Mouse (Mus musculus): ENCODE data around the gene Slpi. TPM values are rescaled to one million over a fixed set of nuclear protein-coding genes. Genes with fewer than 3 reads are reported as not detected.

The Slpi gene
- polyA plus RNA-seq, 1 experiment: 9.4 TPM

DNA sequence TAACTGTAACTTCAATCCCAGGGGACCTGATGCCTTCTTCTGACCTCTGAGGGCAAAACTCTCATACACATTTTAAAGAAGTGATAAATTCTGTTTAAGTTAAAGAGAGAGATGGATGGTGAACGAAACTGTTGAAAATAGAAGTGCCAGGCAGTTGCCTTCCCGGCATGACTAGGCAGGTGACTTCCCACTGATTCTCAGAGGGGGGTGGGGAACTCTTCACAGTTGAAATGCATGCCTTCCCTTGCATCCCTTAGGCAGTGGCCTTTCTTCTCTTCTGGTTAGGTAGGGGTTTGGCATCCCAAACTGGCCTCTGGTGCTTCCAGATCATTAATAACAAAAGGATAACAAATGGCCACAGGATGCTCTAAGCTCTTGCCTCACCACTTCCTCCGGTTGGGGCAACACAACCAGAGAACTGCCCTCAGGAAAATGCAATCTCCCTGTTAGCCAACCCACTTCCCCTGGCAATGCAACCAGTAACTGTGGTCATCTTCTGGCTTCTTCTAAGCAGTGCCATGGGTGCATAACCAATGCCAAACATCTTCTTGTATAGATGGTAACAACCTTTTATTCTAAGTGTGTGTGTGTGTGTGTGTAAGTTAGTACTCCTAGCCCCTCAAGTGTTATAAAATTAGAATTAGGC, 16.4 kb downstream of the Slpi start:
- no peak overlapping the region for H3K4me3 ChIP-seq
- no peak for TF ChIP-seq TCF12 (IDR thresholded peaks at IDR 0.05; ENCODE audit: insufficient read depth, poor library complexity, severe bottlenecking)
- no peak for TF ChIP-seq CEBPB (IDR thresholded peaks at IDR 0.05; ENCODE audit: insufficient read depth, poor library complexity, severe bottlenecking)
- no peak for TF ChIP-seq SRF (IDR thresholded peaks at IDR 0.05; ENCODE audit: control insufficient read depth, insufficient read length, low read depth)
- no peak for TF ChIP-seq USF1 (IDR thresholded peaks at IDR 0.05; ENCODE audit: low read depth)
- TF ChIP-seq REST (IDR thresholded peaks at IDR 0.05; ENCODE audit: insufficient read depth, insufficient read length): no peak
- no peaks in the 10 kb centered on the region for H3K79me2 ChIP-seq (ENCODE audit: control insufficient read depth, insufficient read depth)
- H3ac ChIP-seq (ENCODE audit: control insufficient read depth, insufficient read length): no peak overlapping the region
- H3K36me3 ChIP-seq (ENCODE audit: control insufficient read depth, insufficient read depth): no peaks in the 10 kb centered on the region
- H3K27me3 ChIP-seq (ENCODE audit: control insufficient read depth, insufficient read depth, insufficient read length): no peaks in the 10 kb centered on the region
- H3K4me2 ChIP-seq (ENCODE audit: low read depth): peak overlapping the region; percentile 19

DNA sequence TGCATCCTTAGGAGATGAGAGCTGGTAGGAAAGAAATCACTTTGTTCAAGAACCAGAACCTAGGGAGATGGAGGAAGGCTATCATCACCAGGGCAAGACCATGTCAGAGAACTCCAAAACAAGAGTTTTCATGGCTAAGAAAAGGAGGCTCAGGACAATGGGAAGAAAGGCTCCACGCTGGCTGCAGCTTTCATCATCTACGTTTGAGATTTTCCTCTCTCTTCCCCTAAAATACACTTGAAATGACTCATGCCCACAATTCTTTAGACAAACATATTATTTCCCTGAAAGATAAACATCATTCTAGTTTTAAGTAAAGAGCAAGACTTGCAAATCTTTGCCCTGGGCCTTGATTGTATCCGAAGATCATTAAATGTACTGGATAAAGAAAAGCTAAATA, 17.5 kb downstream of the Slpi start:
- TF ChIP-seq MYOD1 (IDR thresholded peaks at IDR 0.05; ENCODE audit: control insufficient read depth in 1 of 3, insufficient read length in 2 of 3, low read depth in 2 of 3) (no peak), CEBPB (IDR thresholded peaks at IDR 0.05; ENCODE audit: insufficient read depth, poor library complexity, severe bottlenecking) (0 out of 2 replicates have a peak, but pooled peaks have one; percentile 37)

DNA sequence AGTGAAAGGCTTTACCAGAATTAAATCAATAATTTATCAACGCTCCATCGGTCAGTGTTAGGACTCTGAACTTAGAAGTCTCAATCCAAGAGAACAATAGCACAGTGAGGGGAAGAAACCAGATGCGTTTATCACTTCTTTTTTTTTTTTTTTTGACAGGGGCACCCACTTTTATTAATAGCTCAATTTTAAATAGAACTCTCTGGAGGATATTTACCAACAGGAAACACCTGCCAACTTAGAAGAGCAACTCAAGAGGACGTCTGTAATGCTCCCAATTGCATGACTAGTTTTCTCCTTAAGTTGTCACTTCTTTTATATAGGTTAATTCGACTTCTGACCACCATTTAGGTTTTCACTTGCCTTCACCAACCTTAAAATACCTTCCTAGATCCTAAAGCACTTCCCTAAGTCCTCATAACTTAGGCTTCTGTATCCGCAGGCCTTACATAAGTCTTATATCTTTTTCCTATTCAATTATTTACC, 20.2 kb downstream of the Slpi start:
- no peak overlapping the region for H3K4me2 ChIP-seq (ENCODE audit: low read depth)
- no peak for TF ChIP-seq MYOG (IDR thresholded peaks at IDR 0.05; ENCODE audit: control insufficient read depth in 1 of 3, insufficient read depth in 1 of 3, insufficient read length in 2 of 3, low read depth in 2 of 3)
- no peak for TF ChIP-seq REST (IDR thresholded peaks at IDR 0.05; ENCODE audit: insufficient read depth, insufficient read length)
- no peak for TF ChIP-seq SRF (IDR thresholded peaks at IDR 0.05; ENCODE audit: control insufficient read depth, insufficient read length, low read depth)
- no peak for TF ChIP-seq POLR2A (IDR thresholded peaks at IDR 0.05; ENCODE audit: insufficient read length, low read depth)
- no peak for TF ChIP-seq USF1 (IDR thresholded peaks at IDR 0.05; ENCODE audit: low read depth)
- no peak for TF ChIP-seq MAX (IDR thresholded peaks at IDR 0.05; ENCODE audit: low read depth)
- no peak for TF ChIP-seq POLR2AphosphoS2 (IDR thresholded peaks at IDR 0.05; ENCODE audit: insufficient read length, low read depth)
- TF ChIP-seq CEBPB (IDR thresholded peaks at IDR 0.05; ENCODE audit: insufficient read depth, poor library complexity, severe bottlenecking): no peak
- no peak for TF ChIP-seq TCF3 (IDR thresholded peaks at IDR 0.05; ENCODE audit: insufficient read length, low read depth)
- TF ChIP-seq E2F4 (IDR thresholded peaks at IDR 0.05; ENCODE audit: insufficient read depth): no peak
- no peak for TF ChIP-seq MYOD1 (IDR thresholded peaks at IDR 0.05; ENCODE audit: control insufficient read depth in 1 of 3, insufficient read length in 2 of 3, low read depth in 2 of 3)
- no peak for TF ChIP-seq TCF12 (IDR thresholded peaks at IDR 0.05; ENCODE audit: insufficient read depth, poor library complexity, severe bottlenecking)

More for the DNA sequence above, 17.5 kb downstream of the Slpi start:
- Histone ChIP-seq H3K27me3 (ENCODE audit: control insufficient read depth, insufficient read depth, insufficient read length) (no peaks in the 10 kb centered on the region), H3K79me2 (ENCODE audit: control insufficient read depth, insufficient read depth) (no peaks in the 10 kb centered on the region), H3K4me2 (ENCODE audit: low read depth) (peak overlapping the region; percentile 30), H3K4me3 (no peak overlapping the region), H3K36me3 (ENCODE audit: control insufficient read depth, insufficient read depth) (no peaks in the 10 kb centered on the region), H3ac (ENCODE audit: control insufficient read depth, insufficient read length) (no peak overlapping the region)

DNA sequence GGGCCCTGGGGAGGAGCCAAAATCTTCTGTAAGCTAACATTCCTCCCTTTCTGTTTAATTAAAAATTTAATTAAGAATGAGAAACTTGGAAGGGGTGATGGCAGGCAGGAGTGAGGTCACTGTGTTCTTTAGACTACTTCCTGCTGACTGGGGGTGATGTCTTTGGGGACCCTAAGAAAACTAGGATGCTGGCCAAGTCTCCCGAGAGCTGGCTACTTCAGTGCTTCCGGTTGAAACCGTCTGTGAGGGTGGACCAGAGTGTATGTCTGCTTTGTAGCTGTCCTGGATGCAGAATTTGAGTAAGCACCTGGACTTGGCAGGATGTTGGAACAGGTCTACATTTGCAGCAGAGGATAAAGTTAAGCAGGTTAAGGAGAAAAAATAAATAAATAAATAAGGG, 21.9 kb downstream of the Slpi start:
- Histone ChIP-seq H3K36me3 (ENCODE audit: control insufficient read depth, insufficient read depth) (no peaks in the 10 kb centered on the region), H3ac (ENCODE audit: control insufficient read depth, insufficient read length) (no peak overlapping the region), H3K79me2 (ENCODE audit: control insufficient read depth, insufficient read depth) (no peaks in the 10 kb centered on the region), H3K4me3 (no peak overlapping the region), H3K4me2 (ENCODE audit: low read depth) (no peak overlapping the region), H3K27me3 (ENCODE audit: control insufficient read depth, insufficient read depth, insufficient read length) (no peaks in the 10 kb centered on the region)
- TF ChIP-seq CEBPB (IDR thresholded peaks at IDR 0.05; ENCODE audit: insufficient read depth, poor library complexity, severe bottlenecking): no peak
- no peak for TF ChIP-seq SRF (IDR thresholded peaks at IDR 0.05; ENCODE audit: control insufficient read depth, insufficient read length, low read depth)
- TF ChIP-seq TCF3 (IDR thresholded peaks at IDR 0.05; ENCODE audit: insufficient read length, low read depth): no peak
- TF ChIP-seq POLR2AphosphoS2 (IDR thresholded peaks at IDR 0.05; ENCODE audit: insufficient read length, low read depth): no peak
- no peak for TF ChIP-seq E2F4 (IDR thresholded peaks at IDR 0.05; ENCODE audit: insufficient read depth)
- TF ChIP-seq POLR2A (IDR thresholded peaks at IDR 0.05; ENCODE audit: insufficient read length, low read depth): no peak
- TF ChIP-seq REST (IDR thresholded peaks at IDR 0.05; ENCODE audit: insufficient read depth, insufficient read length): no peak
- no peak for TF ChIP-seq MYOD1 (IDR thresholded peaks at IDR 0.05; ENCODE audit: control insufficient read depth in 1 of 3, insufficient read length in 2 of 3, low read depth in 2 of 3)
- TF ChIP-seq TCF12 (IDR thresholded peaks at IDR 0.05; ENCODE audit: insufficient read depth, poor library complexity, severe bottlenecking): no peak
- no peak for TF ChIP-seq MYOG (IDR thresholded peaks at IDR 0.05; ENCODE audit: control insufficient read depth in 1 of 3, insufficient read depth in 1 of 3, insufficient read length in 2 of 3, low read depth in 2 of 3)
- TF ChIP-seq MAX (IDR thresholded peaks at IDR 0.05; ENCODE audit: low read depth): no peak
- no peak for TF ChIP-seq USF1 (IDR thresholded peaks at IDR 0.05; ENCODE audit: low read depth)

More for the DNA sequence above, 20.2 kb downstream of the Slpi start:
- H3K4me3 ChIP-seq: no peak overlapping the region
- no peaks in the 10 kb centered on the region for H3K27me3 ChIP-seq (ENCODE audit: control insufficient read depth, insufficient read depth, insufficient read length)
- H3K79me2 ChIP-seq (ENCODE audit: control insufficient read depth, insufficient read depth): no peaks in the 10 kb centered on the region
- H3K36me3 ChIP-seq (ENCODE audit: control insufficient read depth, insufficient read depth): no peaks in the 10 kb centered on the region
- H3ac ChIP-seq (ENCODE audit: control insufficient read depth, insufficient read length): no peak overlapping the region

DNA sequence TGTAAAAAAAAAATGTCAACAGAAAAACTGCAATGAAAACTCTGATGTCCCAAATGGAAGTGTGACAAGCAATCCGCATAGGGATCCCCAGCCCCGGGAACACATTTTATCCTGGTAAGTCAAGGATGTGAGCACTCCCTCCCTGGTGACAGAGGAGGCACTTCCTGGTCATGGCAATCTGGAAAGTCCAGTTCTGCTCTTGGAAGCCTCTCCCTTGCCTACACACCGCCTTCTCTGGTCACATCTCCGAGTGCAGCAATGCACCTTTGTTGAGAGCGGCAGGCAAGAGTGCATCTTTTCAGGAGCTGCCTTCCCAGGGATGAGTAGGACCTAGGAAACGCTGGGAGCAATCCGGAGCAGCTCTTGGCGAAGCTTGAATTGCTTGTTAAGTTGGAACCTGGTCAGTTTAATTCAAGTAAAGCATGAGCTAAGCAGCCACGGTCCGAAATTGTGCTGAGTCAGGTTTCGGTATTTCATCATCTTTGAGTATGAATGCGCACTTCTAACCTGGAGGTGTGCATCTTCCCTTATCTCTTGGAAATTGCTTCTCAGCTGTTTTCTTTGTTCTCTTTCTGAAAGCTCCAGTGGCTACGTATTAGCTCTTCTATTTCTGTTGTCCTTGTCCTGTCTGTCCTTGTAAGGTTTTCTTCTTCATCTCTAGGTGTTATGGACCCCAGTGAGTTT, 27.8 kb downstream of the Slpi start:
- Histone ChIP-seq H3K4me2 (ENCODE audit: low read depth) (no peak overlapping the region), H3K36me3 (ENCODE audit: control insufficient read depth, insufficient read depth) (no peaks in the 10 kb centered on the region), H3K79me2 (ENCODE audit: control insufficient read depth, insufficient read depth) (no peaks in the 10 kb centered on the region), H3ac (ENCODE audit: control insufficient read depth, insufficient read length) (no peak overlapping the region), H3K4me3 (no peak overlapping the region), H3K27me3 (ENCODE audit: control insufficient read depth, insufficient read depth, insufficient read length) (no peaks in the 10 kb centered on the region)
- TF ChIP-seq SRF (IDR thresholded peaks at IDR 0.05; ENCODE audit: control insufficient read depth, insufficient read length, low read depth) (no peak), E2F4 (IDR thresholded peaks at IDR 0.05; ENCODE audit: insufficient read depth) (no peak), TCF12 (IDR thresholded peaks at IDR 0.05; ENCODE audit: insufficient read depth, poor library complexity, severe bottlenecking) (no peak), USF1 (IDR thresholded peaks at IDR 0.05; ENCODE audit: low read depth) (no peak), CEBPB (IDR thresholded peaks at IDR 0.05; ENCODE audit: insufficient read depth, poor library complexity, severe bottlenecking) (no peak), REST (IDR thresholded peaks at IDR 0.05; ENCODE audit: insufficient read depth, insufficient read length) (no peak), POLR2AphosphoS2 (IDR thresholded peaks at IDR 0.05; ENCODE audit: insufficient read length, low read depth) (no peak), MYOD1 (IDR thresholded peaks at IDR 0.05; ENCODE audit: control insufficient read depth in 1 of 3, insufficient read length in 2 of 3, low read depth in 2 of 3) (no peak), TCF3 (IDR thresholded peaks at IDR 0.05; ENCODE audit: insufficient read length, low read depth) (no peak), POLR2A (IDR thresholded peaks at IDR 0.05; ENCODE audit: insufficient read length, low read depth) (no peak), MYOG (IDR thresholded peaks at IDR 0.05; ENCODE audit: control insufficient read depth in 1 of 3, insufficient read depth in 1 of 3, insufficient read length in 2 of 3, low read depth in 2 of 3) (no peak), MAX (IDR thresholded peaks at IDR 0.05; ENCODE audit: low read depth) (no peak)
